Mouse (Mus musculus): ENCODE data around the gene Atg14. TPM values are rescaled to one million over a fixed set of nuclear protein-coding genes. Genes with fewer than 3 reads are reported as not detected.
"Not testable (repeated sequence)": the region's sequence is repeated elsewhere in the genome, so short reads cannot be mapped to it uniquely, and the experiment has no call there.

Atg14 gene
- total RNA-seq, 2 experiments from 2014 or later = 6.0 to 7.6 TPM

DNA sequence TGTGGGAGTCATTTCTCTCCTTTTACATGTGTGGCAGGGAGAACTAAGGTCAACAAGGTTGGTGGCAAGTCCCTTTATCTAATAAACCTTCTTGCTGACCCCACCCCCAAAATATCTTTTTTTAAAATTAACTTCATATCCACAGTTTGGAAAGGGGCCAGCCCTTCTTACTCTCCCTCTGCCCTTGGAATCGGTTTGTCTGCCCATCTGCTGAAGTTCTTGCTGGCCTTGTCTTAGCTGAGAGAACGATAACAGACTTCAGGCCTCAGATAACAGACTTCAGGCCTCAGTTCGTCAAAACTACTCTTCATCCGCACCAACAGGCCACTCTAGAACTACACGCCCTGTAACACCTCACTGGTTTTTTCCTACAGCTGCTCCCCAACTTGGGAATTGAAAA is 26.2 kb downstream of the Atg14 start:
- DNase-seq = no peak

DNA sequence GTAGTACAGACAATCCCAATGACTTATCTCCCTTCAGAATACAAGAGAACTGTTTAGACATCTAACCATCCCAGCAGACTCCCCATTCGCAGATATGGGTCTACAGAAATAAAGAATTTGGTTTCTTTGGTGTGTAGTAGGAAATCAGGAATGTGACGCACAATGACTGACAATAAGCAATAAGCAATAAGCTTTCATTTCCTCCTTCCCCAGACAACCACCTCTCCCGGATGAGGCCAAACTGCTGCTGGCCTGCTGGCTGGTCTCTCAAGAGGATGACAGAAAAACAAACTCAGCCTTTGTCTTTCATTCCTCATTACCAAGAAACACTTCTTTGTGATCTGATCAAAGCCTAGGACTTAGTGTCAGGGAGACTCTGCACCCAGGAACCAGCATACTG is 28.2 kb downstream of the Atg14 start:
- DNase-seq = no peak

DNA sequence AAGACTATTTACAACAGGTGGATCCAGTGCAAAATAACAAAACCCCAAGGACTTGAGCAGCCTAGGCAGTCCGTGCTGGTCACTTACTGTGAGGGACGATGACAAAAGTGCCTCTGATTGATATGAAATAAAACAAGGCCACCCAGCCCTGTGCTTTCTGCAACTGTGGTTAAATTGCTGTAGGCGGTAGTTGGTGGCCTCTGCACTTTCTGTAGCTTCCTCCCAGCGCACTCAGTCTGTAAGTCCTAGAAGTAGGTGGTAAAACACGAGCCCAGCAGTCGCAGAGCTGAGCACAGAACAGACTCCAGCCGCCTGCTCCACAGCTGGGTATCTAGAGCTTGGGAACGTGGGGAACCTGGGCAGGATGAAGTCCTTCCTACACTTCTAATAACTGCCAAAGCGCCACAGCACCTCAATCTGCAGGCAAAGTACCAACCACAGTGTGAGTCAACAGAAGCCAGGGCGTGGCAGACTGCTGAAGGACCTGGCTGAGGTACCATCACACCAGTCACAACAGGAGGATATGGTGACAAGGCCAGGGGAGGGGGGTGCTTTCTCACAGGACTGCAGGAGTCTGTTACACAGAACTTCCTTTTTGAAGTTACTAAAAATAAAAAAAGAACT is 29.0 kb downstream of the Atg14 start:
- no peak for DNase-seq

DNA sequence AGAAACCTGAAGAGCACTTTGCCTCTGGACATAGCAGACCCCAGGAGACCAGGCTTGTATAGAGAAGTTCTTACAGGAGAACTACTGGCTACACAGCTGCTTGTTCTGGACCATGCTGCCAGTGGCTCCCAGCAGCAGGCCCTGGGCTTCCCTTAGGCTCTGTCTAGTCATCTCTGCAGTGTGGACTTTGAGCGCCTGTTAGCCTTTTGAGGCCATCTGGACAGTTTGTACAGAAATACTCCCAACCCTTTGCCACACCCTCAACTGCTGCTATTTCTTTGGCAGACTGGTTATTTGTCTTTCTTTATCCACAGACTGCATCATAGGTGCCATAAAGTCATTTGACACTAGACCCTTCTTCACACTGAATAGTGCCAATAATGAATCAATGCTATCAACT is 35.4 kb downstream of the Atg14 start:
- no peak for DNase-seq

DNA sequence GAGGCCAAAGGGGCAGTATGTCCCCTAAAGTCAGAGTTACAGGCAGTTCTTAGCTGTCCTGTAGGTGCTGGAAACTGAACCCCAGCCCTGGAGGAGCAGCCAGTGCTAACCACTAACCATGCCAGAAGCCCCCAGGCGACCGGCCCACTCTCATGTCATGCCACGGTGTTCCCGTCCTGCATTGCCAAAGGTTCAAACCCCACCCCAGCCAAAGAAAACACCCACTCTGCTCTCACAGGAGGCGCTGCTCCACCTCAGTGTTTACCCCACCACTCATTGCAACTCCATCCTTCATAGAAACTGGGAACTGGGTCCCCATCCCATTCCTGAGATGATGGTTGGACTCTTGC is 36.3 kb downstream of the Atg14 start:
- no peak for DNase-seq

DNA sequence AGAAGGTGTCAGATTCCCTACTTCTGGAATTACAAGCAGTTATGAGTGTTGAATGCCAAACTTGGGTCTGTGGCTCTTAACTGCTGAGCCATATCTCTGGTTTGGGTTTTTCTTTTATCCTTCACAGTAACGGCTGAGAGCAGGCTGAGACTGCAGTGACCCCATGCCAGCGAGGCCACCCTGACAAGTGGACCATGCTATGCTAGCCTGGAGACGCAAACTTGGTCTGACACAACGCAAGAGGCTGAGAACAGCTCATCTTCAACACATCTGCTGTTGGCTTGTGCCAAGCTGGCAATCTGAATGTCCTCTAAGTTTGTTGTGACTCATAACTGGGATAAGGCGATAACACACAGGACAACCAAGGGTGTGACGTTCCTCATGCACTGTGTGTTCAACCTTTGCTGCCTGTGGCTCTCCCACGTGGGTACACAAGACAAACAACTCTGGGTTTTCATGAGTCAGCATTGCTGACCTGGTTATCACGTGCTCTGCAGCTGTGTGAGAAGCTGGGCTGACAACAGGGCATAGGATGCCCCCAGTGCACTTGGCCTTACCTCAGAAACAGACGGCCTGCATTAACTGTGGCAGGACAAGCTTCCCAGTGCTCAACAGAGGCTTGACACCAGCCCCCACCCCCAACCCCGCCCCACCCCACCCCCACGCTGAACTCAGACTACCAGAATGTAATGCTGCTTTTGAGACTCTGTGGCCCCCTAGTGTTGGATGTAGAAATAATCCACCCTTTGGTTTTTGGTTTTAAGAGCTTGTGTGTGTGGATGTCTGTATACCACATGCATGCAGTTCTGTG is 36.9 kb downstream of the Atg14 start:
- DNase-seq = peak; percentile 25

DNA sequence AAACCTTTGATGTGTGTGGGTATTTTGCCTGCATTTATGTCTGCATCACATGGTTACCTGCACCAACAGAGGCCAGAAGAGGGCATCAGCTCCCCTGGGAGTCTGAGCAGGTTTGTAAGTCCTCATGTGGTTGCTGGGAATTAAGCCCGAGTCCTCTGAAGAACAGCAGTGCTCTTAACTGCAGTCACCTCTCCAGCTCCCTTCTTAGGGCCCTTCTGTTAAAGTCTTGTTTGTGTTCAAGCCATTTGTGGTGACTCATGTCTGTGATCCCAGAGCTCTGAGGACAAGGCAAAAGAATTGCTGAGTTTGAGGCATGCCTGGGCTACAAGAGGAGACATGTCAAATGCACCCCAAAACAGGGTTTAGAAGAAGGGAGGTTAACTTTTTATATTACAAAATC is 38.0 kb downstream of the Atg14 start:
- no peak for DNase-seq

DNA sequence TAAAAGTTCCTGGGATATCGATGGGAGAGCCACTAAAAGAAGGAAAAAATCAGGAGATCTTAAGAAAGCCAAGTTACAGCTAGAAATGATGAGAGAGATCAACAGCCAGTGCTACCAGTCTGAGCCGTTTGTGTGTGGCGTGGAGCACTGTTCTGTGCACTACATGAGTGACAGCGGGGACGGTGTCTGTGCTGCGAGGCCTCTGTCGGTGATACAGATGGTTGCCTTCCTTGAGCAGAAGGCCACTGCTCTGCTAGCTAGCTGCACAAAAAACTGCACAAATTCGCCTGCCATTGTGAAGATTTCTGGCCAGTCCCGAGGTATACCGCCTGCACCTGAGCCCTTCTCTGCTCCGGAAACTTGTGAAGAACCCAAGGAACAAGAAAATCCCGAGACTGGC is 40.9 kb downstream of the Atg14 start:
- not testable (repeated sequence) for DNase-seq

DNA sequence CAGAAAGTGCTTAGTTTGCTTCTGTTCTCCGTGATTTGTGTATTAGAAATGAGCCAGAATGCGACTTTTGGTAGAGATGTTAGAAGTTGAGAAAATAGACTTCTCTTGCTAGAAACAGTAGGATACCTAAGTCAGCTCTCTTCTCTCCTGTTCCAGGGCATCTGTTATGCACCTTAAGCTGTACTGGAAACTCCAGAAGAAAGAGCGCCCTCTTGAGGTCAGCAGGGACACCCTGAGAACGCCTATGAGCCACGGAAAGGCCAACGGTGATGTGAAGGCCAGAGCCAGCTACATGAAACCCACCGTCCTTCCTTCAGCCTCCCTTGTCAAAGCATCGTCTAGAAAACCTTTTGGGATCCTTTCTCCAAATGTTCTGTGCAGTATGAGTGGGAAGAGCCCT is 41.4 kb downstream of the Atg14 start:
- peak; percentile 50 for DNase-seq

DNA sequence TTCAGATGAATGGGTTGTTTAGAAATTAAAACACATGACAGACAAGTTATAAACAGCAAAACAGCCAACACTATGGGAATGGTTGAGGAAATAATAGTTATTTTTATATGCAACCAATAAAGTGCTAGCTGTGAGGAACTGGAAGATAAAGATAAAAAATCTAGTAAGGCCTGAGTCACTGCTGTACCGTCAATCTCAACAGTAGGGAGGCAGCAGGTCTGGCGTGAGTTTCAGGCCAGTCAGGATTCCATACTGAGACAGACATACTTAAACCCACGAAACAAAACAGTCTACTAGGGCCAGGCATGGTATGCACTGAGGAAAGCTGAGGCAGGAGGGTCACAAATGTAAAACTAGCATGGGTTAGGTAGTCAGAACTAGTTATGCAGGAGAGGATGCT is 42.2 kb downstream of the Atg14 start:
- DNase-seq = no peak

DNA sequence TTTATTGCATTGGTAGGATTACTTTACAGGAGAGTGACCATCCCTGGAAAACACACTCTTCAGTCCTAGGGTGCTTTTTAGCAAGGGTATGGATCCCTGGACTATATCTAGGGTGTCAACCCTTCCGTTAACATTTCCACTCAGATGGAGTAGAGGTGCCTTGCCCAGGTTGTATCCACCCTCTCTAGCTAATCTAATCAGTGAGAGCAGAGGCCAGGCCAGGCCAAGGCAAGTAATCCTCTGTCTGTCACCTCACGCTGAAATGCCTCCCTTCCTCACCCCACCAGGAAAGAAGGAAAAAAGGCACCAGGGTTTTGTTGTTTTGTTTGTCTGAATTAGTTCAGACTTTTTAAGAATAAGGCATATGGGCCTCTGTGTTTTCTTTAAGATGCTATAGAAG is 42.6 kb downstream of the Atg14 start:
- DNase-seq = no peak

DNA sequence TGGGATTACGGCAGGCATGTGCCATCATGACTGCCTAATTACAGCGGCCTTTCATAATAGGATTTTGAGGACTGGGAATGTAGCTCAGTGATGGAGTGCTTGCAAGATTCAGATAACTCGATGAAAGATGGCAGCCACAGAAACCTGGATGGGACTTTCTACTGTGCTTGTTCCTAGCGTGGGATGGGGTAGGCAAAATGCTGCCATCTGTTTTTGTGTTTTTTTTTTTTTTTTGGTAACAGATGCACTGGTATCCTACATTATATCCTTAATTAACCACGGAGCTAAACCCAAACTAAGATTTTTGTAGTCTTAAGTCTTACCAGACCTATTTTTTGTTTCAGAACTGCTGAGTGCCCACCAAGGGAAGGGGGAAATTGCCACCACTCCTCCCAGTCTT is 44.6 kb downstream of the Atg14 start:
- DNase-seq = no peak

DNA sequence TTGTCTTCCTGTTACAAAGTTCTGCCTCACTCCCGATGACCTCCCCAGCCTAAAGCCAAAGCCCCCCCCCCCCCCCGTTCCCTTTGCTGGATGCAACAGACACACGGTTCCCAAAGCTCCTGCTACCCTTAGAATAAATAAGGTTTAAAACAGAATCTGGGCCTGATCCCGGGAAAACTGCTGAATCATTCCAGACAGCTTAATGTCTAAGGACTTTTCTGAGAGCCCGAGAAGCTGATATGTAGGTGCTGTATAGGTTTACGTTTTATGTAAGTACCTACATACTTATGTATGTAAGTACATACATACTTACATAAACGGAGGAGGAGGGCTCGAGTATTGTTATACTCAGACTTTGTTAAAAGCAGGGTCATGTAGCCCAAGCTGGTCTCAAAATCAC is 45.1 kb downstream of the Atg14 start:
- DNase-seq = no peak

DNA sequence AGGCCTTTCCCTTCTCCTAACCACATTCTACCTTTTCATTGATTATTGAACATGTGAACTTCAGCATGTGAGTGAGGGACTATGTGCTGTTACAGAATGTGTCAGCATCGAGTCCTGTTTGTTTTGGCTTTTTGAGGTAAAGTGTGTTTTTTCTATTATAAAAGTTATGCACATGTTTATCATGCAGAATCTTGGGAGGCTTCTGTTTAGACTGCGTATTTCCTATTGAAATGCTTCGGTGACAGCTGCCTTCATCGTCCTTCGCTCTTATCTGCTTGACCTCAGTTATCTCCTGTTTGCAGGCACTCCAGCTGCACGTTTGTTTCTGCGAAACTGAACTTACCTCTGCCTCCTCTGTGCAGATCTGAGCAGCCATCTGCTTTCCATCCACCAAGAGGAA is 48.1 kb downstream of the Atg14 start:
- DNase-seq = no peak

DNA sequence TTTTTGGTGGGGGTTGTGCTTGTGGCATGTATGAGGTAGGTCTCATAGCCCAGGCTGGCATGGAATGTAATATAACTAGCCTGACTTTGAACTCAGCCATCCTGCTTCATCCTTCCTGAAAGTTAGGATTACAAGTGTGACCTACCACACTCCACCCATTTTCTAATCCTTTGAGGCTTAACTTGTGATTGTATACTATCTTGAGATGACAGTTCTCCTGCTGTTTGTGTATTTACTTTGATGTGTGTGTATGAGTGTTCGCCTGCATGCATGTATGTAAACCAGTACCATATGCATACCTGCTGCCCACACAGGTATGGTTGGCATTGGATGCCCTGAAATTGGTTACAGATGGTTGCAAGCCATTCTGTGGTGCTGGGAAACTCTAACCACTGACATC is 48.8 kb downstream of the Atg14 start:
- DNase-seq = no peak

DNA sequence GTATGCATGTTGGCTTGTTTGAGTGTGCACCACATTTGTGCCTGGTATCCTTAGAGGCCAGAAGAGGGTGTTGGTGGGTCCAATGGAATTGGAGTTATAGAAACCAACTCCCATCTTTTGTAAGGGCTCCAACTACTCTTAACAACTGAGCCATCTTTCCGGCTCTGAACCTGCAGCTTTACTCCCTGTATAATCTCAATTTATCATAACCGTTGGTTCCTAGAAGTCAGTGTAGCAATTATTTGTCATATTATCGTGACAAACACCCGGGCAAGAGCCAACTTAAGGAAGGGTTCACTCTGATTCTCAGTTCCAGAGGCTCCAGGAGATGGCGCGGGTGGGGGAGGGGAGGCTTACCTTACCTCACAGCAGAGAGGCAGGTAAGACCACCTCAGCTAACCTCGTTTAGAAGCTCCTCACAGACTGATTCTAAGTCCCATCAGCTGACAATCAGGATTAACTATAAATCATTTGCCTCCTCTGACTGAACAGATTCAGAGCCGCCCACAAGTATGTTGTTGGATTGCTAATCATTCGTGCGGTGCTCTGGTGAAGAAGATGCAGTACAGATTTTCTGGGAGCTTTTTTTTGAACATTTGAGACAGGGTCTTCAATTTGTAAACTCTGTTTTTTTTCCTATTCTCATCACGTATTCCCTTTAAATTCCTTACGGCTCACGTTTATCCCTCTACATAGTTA is 49.5 kb downstream of the Atg14 start:
- no peak for DNase-seq

DNA sequence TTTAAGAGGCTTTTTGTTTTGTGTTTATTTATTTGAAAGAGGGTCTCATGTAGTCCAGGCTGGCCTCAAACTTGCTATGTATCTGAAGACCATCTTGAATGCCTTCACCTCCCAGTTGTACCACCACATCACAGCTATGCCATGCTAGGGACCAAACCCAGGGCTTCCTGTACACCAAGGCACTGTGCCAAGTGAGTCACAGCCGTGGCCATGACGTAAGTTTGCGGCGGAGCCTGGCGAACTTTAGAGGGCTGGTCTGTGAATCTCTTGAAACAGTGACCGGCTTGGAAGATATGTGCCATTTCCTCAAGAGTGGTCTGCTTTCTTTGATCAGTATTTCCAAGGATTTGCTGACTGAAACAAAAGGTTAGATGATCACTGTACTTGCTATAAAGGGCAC is 51.8 kb downstream of the Atg14 start:
- DNase-seq = no peak

DNA sequence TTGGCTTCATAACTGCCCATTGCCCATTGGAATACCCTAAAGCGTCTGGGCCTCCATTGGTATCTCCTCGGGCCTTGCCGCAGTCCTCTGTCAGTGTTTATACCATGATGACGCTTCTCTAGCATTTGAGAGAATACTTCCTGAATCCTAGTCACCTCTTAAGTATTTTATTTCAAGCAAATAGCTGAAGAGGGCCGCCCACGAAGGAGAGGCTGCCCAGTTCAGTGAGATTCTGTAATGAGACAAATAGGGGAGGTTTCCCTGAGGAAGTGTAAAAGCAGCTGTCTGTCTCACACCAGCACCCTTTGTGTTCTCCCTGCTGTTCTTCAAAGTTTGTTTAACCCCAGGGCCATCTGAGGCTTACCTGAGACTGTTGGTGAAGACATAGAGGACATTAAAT is 53.7 kb downstream of the Atg14 start:
- no peak for DNase-seq

DNA sequence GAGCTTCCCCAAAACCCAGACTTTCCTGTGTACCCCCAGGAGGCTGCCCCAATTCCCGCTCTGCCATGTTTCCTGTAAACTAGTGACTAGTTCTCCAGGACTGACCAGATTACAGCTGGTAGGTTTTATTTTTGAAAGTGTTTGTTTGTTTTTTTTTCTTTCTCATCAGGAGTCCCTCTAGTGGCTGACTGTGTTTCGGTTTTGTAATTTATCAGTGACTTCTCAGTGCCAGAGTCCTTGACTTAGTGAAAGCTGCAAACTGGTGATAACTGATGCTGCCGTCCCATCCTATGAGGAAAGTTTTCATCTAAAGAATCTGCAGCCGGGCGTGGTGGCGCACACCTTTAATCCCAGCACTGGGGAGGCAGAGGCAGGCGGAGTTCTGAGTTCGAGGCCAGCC is 54.8 kb downstream of the Atg14 start:
- DNase-seq = no peak

DNA sequence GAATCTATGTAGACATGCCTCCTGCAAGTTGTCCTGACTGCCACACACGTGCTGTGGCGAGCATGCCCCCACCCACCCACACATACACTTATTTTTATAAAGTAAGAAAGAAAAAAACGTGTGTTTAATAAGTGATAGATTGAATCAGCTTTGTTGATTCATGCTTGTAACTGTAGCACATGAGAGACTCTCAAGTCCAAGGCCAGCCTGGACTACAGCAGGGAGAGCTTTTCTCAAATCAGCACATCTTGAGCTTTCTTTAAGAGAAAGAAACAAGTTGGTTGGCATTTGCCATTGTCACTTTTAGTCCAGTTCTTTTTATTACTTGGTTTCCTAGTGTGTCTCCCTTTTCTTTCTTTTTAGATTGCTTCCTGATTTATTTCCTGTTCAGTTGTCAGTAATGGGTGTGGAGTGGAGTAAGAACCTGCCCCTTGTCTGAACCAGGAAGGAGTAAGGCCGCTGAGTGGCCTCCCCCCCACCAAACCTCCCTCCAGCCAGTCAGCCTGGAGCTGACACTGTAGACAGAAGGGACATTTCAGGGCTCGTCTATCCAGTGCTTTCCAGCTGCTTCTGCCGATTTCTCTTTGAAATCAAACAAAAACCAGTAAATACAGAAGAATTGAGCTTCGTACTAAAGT is 55.5 kb downstream of the Atg14 start:
- peak; percentile 12 for DNase-seq

DNA sequence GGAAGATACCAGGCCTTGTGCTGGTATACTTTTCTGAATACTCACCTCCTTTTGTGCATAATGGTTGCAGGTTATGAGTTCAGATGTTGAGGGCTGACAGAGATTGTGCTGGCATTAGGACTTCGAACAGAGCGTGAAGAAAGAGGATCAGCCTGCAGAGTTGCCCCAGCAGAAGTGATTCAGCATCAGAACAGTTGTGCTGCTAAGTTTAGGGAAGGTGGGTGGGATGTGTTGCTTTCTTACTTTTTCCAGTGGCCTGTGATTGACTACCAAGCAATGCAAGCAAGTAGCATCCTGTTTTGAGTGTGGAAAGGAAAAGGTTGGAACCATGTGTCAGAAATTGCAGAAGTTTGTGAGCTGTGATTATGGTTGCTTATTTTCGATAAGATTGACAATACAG is 56.8 kb downstream of the Atg14 start:
- DNase-seq = no peak

DNA sequence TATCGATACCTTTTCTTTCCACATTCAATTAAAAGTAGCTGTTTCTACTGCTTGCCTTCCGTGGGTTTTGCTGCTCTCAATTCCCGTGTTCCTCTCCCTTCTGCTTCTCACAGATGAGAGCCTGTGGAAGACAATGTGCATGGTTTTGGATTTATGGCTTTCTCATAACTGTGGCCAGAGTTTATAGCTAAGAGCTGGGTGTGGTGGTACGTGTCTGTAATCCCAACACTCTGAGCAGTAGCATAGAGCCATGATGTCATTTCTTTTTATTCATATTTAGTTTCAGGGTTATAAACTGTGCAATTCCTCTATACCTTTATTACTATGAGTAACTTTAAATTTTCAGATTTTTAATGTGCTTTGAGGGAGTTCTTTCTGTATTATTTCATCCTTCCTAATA is 60.2 kb downstream of the Atg14 start:
- DNase-seq = no peak

DNA sequence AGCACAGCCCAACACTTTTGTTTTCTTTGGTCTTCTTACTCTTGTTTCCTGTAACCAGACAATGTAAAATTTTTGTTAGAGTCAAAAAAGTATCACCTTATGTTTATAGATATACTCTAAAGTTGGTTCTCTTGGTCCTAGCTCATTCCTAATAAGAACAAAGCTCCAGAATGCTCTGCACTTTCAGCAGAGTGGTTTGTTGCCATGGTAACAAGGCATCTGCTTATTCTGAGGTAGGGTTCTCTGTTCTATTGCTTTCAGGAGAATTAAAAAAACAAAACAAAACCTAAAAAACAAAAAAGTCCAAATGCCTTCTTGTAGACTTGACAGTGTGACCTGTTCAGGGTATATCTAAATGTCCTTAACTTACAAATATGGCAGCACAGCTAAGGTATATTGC is 62.4 kb downstream of the Atg14 start:
- no peak for DNase-seq
